Mouse (Mus musculus) CH12.LX (cell line): Measurements from ENCODE around the gene Runx3.

ENCODE experiments used
- CTCF ChIP-seq, 2 experiments: IDR thresholded peaks in 1 of 2; conservative IDR thresholded peaks in 1 of 2; 2 replicates each; pipeline ENCODE4 v1.5.1; 2011 to 2012; ENCODE audit warnings: low read depth in 2 of 2, low read length in 2 of 2, improper control_type of control experiment in 1 of 2, inconsistent platforms in 1 of 2, mild to moderate bottlenecking in 1 of 2, moderate library complexity in 1 of 2
- EP300 ChIP-seq: IDR thresholded peaks from 2 replicates; pipeline ENCODE4 v1.6.1; 2011; ENCODE audit warnings: low read length, improper control_type of control experiment
- GABPA ChIP-seq: IDR thresholded peaks from 2 replicates; pipeline ENCODE4 v1.6.1; 2012; ENCODE audit warnings: low read depth, low read length, improper control_type of control experiment, inconsistent platforms; ENCODE audit not compliant: insufficient replicate concordance
- MYC ChIP-seq: IDR thresholded peaks from 2 replicates; pipeline ENCODE4 v1.6.1; 2011; ENCODE audit warnings: low read depth, mild to moderate bottlenecking, improper control_type of control experiment, low read length
- POLR2A ChIP-seq: IDR thresholded peaks from 2 replicates; pipeline ENCODE4 v1.6.1; 2011; ENCODE audit warnings: low read depth, mild to moderate bottlenecking, improper control_type of control experiment, low read length
- SMC3 ChIP-seq: IDR thresholded peaks from 2 replicates; pipeline ENCODE4 v1.6.1; 2011; ENCODE audit warnings: low read depth, low read length, improper control_type of control experiment
- ZC3H11A ChIP-seq: IDR thresholded peaks from 2 replicates; pipeline ENCODE4 v1.6.1; 2012; ENCODE audit warnings: low read depth, mild to moderate bottlenecking, inconsistent platforms, low read length, improper control_type of control experiment
- ZNF384 ChIP-seq: IDR thresholded peaks from 2 replicates; pipeline ENCODE4 v1.6.1; 2012; ENCODE audit warnings: low read depth, low read length, improper control_type of control experiment, inconsistent platforms

DNA sequence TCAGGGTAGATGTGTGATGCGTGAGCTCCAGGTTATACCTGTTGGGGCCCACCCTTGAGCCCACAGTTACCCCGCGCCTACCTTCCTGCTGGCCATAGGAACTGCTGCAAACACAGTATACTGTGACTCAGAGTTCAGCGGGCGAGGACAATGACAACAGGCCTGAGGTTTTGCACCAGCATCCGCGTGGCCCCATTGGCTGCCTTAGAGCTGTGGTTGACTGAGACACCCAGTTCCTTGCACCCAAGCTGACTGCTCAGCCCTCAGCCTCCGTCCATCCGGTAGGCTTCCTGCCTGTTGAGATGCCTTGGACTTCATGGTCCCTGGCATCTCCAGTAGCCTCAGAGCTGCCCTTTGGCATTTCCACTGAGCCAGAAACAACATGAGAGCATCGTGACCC, 48.6 kb downstream of the Runx3 start:
- TF ChIP-seq POLR2A: no peak
- no peak for TF ChIP-seq MYC
- no peak for TF ChIP-seq EP300
- TF ChIP-seq CTCF (conservative IDR thresholded peaks at IDR 0.05 in 1 of 2, IDR thresholded peaks at IDR 0.05 in 1 of 2; ENCODE audit: low read depth in 2 of 2, low read length in 2 of 2): no peak
- no peak for TF ChIP-seq ZC3H11A
- TF ChIP-seq GABPA: no peak
- no peak for TF ChIP-seq SMC3
- TF ChIP-seq ZNF384: no peak
